ENCODE assay signal across 1 mouse cellular context in the genomic region with DNA sequence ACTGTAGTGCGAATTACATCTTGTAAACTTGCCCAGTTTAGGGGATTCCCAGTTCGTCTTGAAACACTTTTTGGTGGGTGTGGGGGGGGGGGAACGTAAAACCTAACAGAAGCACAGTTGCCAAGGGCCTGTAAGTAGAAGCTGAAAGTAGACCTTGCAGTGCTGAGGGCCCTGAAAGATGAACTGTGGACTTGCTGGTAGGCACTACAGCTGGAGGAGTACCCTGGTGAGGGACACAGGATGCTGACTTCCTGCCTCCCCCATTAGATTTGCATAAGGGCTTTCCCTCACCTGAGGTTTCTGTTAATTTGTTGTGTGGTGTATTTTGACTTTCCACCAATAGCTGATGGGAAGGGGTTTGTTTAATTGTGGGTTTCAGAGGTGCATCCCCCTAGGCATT.
A peak's percentile ranks its signal among the peaks of the same experiment; 100 is the strongest.
TF ChIP-seq lines count a peak whose summit lies in the region.

No protein-coding gene starts in this region.

TF ChIP-seq in CH12.LX, 34 proteins besides CTCF, POLR2A, EP300 and RAD21 (continued from another document):
- TF ChIP-seq IRF4 (IDR thresholded peaks at IDR 0.05; ENCODE audit: low read depth, low read length), result peak; percentile 78
